Mouse (Mus musculus): ENCODE measurements around the gene Gm10197. TPM values are rescaled to one million over a fixed set of nuclear protein-coding genes. Genes with fewer than 3 reads are reported as not detected.

Gene Gm10197
- total and polyA plus RNA-seq, 3 experiments = not detected

Other genes with a start within 250 kb of the Gm10197 start
- gene Add3, start 231.3 kb downstream of the Gm10197 start, total RNA-seq (2021) = 10 to 100 TPM; 43.1 to 46.6 TPM
- 9.4 and 11.6 TPM in 2 replicates for gene Add3, start 231.3 kb downstream of the Gm10197 start, polyA plus RNA-seq (2012; rRNA removed)
- gene Mxi1, start 61.2 kb downstream of the Gm10197 start, total RNA-seq (2021) = 10 to 100 TPM; 29.6 to 31.1 TPM
- 15.6 and 17.2 TPM in 2 replicates for gene Mxi1, start 61.2 kb downstream of the Gm10197 start, polyA plus RNA-seq (2012; rRNA removed)
- gene Smndc1, start 18.8 kb upstream of the Gm10197 start, total RNA-seq (2021) = 10 to 100 TPM; 38.1 to 48.6 TPM
- 1.2 TPM in 2 replicates for gene Smndc1, start 18.8 kb upstream of the Gm10197 start, polyA plus RNA-seq (2012; rRNA removed)
- gene Dusp5, start 157.3 kb upstream of the Gm10197 start, total RNA-seq (2021) = 10 to 100 TPM in 1 of 2 experiments, 1 to 10 TPM in 1; 8.8 to 15.3 TPM
- 4.5 and 6.5 TPM in 2 replicates for gene Dusp5, start 157.3 kb upstream of the Gm10197 start, polyA plus RNA-seq (2012; rRNA removed)
- 10 to 100 TPM; 72.7 to 98.1 TPM for gene Nutf2-ps1, start 217.3 kb upstream of the Gm10197 start, total RNA-seq (2021)
- gene Nutf2-ps1, start 217.3 kb upstream of the Gm10197 start, polyA plus RNA-seq (2012; rRNA removed) = 72.0 and 89.9 TPM in 2 replicates
- 10 to 100 TPM; 28.8 to 32.0 TPM for gene Smc3, start 228.6 kb upstream of the Gm10197 start, total RNA-seq (2021)
- 2.2 and 2.5 TPM in 2 replicates for gene Smc3, start 228.6 kb upstream of the Gm10197 start, polyA plus RNA-seq (2012; rRNA removed)